Mouse (Mus musculus): ENCODE data around the gene Gm9887.

DNA sequence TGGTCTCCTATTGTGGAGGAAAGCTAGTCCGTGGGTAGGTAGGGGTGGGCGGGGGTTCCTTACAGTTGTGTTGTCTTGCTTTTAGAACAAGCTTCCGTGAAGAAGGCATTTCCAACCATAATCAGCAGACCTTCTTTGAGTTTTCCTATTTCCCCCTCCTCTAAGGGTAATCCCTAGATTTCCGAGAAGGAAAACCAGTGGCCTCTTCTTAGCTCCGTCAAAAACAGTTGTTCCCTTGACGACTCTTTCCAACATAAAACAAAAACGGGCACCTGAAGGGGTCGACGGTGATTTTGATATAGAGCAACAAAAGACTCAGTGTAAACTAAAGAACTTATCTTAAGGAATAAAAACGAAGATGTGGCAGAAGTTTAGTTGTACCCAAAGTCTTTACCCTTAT, 10.3 kb downstream of the Gm9887 start:
- TF ChIP-seq CTCF (IDR thresholded peaks at IDR 0.05; ENCODE audit: extremely low read depth, insufficient read length, insufficient replicate concordance, low read depth, low read length), result no peak
- no peak for TF ChIP-seq POLR2A (IDR thresholded peaks at IDR 0.05; ENCODE audit: low read depth, low read length)

All from small intestine, adult 2 months (tissue).